15 mouse cellular contexts compared by ENCODE assay signal in genomic region chr8:48764011-48764410, GRCm38 (mm10).
"Had no signal": no experiment of that assay in that cellular context is flagged by ENCODE, and none has a peak within 500 bp of the region (broad histone marks: within the 10 kb centered on the region; RNA-seq: fewer than 3 reads in every experiment).

No protein-coding gene starts in this region.

- H3K27me3 ChIP-seq: neural tube, embryonic 15.5 days; stomach, embryonic 15.5 days had no signal

- H3K4me2 ChIP-seq: neural tube, embryonic 15.5 days; stomach, embryonic 15.5 days had no signal

- H3K4me1 ChIP-seq: neural tube, embryonic 15.5 days; stomach, embryonic 15.5 days had no signal

- H3K36me3 ChIP-seq: neural tube, embryonic 15.5 days; stomach, embryonic 15.5 days had no signal

- H3K9ac ChIP-seq: neural tube, embryonic 15.5 days; stomach, embryonic 15.5 days had no signal

- H3K9me3 ChIP-seq: neural tube, embryonic 15.5 days; stomach, embryonic 15.5 days had no signal

- H3K4me3 ChIP-seq: neural tube, embryonic 15.5 days; stomach, embryonic 15.5 days had no signal

- H3K27ac ChIP-seq: neural tube, embryonic 15.5 days; stomach, embryonic 15.5 days; stomach, postnatal 0 days had no signal

- DNase-seq: retina, postnatal 1 day; right cerebral cortex, adult 18-20 months; right cerebral cortex, postnatal 14 days; right cerebral cortex, postnatal 25 days; right cerebral cortex, postnatal 4 days; spleen, adult 18-20 months; thymus, adult 18-20 months; thymus, adult 2 months; thymus, postnatal 14 days; thymus, postnatal 25 days; thymus, postnatal 36 days; thymus, postnatal 4 days had no signal
